Mouse (Mus musculus): ENCODE measurements around the gene Arfgef3.
"Not testable (repeated sequence)": the region's sequence is repeated elsewhere in the genome, so short reads cannot be mapped to it uniquely, and the experiment has no call there.

Arfgef3 gene

GRCm38 (mm10) chr10:18589455-18589854 is 154.3 kb downstream of the Arfgef3 start:
- no peak for DNase-seq (ENCODE audit: low spot score)

DNA sequence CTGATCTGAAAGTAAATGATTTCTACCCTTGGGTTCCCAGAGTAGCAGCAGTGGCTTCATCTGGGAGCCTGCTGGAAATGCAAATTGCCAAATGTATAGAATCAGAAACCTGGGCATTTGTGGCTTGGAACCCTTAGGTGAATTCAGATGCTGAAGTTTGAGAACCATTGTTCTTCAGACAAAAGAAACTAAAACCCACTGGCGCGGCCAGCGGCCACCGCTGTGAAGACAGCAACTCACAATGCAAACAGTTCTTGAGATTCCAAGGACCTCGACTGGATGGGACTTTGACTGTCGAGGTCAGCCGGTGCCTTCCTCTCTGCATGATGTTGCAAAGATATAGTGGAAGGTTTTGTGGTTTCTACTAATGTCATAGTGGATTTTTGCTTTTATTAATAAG is 159.6 kb downstream of the Arfgef3 start:
- DNase-seq (ENCODE audit: low spot score), result peak; percentile 12

DNA sequence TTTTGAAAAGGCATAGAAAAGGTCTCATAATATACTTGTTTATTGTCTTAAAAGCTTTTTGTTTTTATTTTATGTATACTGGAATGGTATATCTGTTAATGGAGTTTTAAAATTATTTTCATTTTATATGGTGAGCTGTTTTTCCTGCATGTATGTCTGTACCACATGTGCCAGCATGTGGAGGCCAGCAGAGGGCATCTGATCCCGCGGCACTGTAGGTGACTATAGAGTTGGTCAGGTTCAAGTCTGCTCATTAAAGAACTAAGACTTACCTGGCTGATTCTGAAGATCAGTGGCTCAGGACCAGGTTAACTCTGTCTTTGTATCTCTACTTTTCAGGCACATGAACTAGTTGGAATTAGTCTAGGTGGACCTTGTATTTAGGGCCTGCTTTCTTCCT is 171.2 kb downstream of the Arfgef3 start:
- no peak for DNase-seq (ENCODE audit: low spot score)

- peak; percentile 36 for DNase-seq (ENCODE audit: low spot score)
Observed at GRCm38 (mm10) chr10:18562940-18563339, 180.8 kb downstream of the Arfgef3 start.

DNA sequence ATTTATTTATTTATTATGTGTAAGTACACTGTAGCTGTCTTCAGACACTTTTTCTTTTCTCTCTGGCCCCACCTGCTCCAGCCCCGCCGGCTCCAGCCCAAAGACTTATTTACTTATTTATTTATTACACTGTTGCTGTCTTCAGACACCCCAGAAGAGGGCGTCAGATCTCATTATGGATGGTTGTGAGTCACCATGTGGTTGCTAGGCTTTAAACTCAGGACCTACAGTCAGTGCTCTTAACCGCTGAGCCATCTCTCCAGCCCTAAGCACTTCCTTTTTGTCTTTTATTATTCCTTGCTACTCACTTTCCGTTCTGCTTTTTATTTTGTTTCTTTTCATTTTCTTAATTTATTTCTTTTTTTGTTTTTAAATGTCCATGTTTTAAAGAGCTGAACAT is 182.3 kb downstream of the Arfgef3 start:
- no peak for DNase-seq (ENCODE audit: low spot score)

DNA sequence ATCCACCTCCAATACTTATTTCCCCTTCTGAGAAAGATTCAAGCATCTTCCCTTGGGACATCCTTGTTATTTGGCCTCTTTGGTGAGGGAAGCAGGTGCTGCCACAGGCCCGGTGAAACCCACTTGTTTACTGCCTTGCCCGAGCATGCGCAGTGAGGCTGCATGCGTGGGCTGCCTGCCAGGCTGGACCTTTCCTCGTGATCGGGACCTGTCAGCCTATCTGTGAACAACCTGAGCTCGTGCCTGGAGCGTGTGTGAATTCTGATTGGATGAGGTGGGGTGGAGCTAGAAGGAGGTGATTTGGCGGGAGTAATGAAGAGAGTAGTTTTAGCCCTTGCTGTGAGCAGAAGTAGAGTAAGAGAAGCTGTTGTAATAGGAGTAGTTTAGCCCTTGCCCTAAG is 184.7 kb downstream of the Arfgef3 start:
- not testable (repeated sequence) for DNase-seq (ENCODE audit: low spot score)

- peak; percentile 63 for DNase-seq (ENCODE audit: low spot score)
Observed at GRCm38 (mm10) chr10:18549321-18550216, 194.2 kb downstream of the Arfgef3 start.

DNA sequence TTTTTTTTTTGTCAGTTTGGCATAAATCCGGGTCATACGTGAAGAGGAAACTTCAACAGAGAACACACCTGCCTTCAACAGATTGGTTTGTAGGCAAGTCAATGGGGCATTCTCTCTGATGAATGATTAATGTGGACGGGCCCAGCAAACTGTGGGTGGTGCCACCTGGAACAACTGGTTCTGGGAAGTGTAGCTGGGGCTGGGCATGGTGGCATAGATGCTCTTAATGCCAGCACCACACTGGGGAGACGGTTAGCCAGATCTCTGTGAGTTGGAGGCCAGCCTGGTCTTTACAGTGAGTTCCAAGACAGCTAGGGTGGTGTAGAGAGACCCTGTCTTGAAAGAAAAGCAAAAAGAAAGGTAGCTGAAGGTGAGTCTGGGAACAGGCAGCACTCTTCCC is 196.4 kb downstream of the Arfgef3 start:
- DNase-seq (ENCODE audit: low spot score), result no peak

DNA sequence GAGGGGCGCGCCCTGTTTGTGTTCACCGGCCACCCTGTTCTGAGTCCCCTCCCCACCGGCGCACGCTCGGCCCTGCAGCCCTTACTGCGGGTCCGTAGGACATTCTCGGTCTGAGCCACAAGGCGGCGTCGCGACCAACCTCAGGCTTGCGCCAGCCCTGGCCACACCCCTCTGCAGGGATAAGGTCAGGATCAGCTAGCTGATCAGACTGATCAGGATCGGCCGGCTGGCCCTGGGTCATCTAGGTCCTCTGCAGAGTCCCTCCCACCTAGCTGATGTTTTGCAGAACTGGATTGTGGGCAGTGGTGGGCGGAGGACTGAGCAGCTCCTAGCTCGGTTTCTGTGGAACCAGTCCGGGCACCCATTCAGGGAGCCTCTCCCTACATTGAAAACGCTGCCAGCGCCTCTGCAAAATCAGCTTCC is 197.9 kb downstream of the Arfgef3 start, which contains the start of gene Hebp2:
Hebp2 (minus strand) TSS at position 264 of the 423 bp plus-strand sequence.
- peak; percentile 95 for DNase-seq (ENCODE audit: low spot score)

GRCm38 (mm10) chr10:18545309-18545708 is 198.4 kb downstream of the Arfgef3 start:
- DNase-seq (ENCODE audit: low spot score), result no peak

- no peak for DNase-seq (ENCODE audit: low spot score)
Observed at GRCm38 (mm10) chr10:18536889-18537288, 206.9 kb downstream of the Arfgef3 start.

- DNase-seq (ENCODE audit: low spot score), result no peak
Observed at GRCm38 (mm10) chr10:18532293-18532692, 211.5 kb downstream of the Arfgef3 start.
